Mouse (Mus musculus): Measurements from ENCODE around the gene Auts2. TPM values are rescaled to one million over a fixed set of nuclear protein-coding genes. Genes with fewer than 3 reads are reported as not detected.

Gene Auts2
- total RNA-seq, 2 experiments from 2014 or later: 28.8 to 35.3 TPM

- DNase-seq: no peak
- intact Hi-C loops (cut with DNase I): loop anchor here (5.0 kb wide), 1 partner anchor 1761 kb away; no protein-coding TSS in a partner anchor
Measured at GRCm38 (mm10) chr5:132067750-132068739, 475.1 kb downstream of the Auts2 start.

DNA sequence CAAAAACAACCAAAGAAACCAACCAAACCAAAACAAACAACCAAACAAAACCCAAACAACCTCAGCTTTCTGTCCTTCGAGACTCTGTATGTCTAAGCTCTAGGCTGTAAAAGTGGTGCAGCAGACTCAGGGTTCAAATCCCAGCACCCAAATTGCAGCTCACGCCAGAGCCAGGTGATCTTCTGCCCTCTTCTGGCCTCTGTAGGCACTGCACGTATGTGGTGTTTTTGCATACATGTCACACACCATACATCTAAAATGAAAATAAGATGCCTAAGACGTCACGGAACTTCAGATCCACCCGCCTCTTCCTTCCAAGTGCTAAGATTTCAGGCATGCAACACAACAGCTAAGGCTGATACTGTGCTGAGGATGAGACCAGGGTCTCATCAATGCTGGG lies 483.0 kb downstream of the Auts2 start:
- DNase-seq: no peak
- intact Hi-C loops (cut with DNase I): no loop called here

DNA sequence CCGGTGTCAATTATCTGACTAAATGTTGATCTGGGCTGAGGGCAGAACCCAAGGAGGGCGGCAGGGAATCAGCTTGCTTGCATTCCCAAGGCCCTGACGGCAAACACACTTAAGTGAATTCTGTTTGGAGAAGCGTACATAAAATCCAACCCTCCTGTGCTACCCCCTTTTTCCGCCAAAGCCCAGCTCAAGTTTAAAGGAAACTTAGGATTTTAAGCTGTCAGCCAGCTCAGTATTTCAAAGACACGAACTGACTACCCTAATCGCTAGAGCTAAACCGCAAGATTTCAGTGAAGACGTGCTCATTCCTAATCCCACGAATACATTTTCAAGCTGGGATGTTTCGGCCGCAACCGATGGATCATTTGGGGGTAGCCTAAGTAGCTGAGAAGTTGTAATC lies 490.5 kb downstream of the Auts2 start:
- intact Hi-C loops (cut with DNase I): no loop called here

DNA sequence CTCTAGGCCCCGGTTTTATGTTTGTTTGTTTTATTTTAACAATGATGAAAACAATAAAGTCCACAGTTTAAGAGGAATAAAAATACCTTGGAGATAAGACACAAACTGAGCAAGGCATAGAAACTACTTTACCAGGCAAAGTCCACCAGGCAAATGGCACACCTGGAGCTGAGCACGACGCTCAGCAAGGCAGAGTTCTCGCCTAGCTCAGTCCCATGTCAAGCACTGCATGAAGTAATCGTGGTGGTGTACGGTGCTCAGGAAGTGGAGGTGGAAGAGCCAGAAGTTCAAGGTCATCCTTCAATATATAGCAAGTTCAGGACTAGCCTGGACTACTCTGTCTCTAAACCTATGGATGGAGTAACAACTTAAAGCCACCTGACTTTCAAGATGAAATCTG lies 503.6 kb downstream of the Auts2 start:
- intact Hi-C loops (cut with DNase I): no loop called here
- no peak for DNase-seq

More for the DNA sequence above, 490.5 kb downstream of the Auts2 start:
- no peak for DNase-seq

DNA sequence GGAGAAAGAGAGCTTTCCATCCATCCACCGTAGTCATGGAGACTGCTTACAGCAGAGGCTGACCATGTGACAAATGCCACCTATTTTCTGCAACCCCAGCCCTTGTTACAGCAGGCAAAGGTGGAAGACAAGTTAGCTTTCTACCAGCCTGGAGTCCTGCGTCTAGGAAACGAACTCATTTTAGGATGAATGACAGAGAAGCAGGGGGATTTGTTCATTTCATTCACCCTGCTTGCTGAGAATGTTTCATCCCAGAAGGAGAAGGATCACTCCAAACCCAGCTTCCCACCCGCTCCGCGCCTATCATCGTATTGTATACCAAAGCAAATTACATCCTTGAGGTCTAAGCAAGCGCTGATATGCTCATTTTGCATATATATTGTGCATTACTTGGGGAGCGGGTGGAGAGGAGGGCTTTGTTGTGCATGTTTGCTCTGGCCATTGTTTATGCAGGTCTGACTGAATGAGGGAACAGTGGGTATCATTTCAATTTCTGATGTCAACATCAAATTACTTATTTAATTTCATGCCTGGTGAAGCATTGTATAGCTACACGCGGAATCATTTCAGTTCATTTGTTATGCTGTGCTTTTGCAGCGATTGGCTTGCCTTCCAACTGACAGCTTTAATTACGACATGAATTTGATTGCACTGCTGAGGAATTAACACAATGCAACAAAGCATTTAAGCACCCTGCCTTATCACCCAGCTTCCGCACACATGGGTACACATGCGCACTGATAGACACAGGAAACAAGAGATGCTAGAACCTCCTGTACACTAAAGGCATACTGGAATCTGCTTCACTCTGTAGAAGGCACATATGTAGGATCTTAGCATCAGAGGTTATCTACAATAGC lies 509.4 kb downstream of the Auts2 start:
- intact Hi-C loops (cut with DNase I): no loop called here
- no peak for DNase-seq

GRCm38 (mm10) chr5:132030941-132031531 lies 512.1 kb downstream of the Auts2 start:
- DNase-seq: no peak
- intact Hi-C loops (cut with DNase I): no loop called here

DNA sequence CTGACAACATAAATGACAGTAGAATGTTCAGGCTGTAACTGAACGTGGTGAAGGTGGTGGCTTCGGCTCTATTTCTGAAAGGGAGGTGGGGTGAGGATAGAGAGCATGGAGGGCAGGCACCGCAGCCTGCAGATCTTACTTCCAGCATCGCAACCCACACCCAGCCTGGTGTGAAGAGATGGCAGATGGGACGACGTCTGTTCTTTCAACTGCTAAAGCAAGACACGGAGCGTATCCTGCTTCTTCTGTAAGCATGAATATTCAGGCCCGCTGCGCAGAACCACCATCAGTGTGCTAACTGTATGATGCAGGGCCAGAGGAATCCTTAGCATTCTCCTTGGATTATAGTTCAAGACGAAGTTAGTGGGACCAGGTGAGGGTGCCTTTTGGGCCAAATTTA lies 513.5 kb downstream of the Auts2 start:
- intact Hi-C loops (cut with DNase I): no loop called here
- no peak for DNase-seq

GRCm38 (mm10) chr5:132029038-132029437 lies 514.1 kb downstream of the Auts2 start:
- DNase-seq: peak in 1 of 2 experiments; percentile 5
- intact Hi-C loops (cut with DNase I): no loop called here

- no peak for DNase-seq
- intact Hi-C loops (cut with DNase I): no loop called here
Measured at GRCm38 (mm10) chr5:132027859-132028498, 515.2 kb downstream of the Auts2 start.

GRCm38 (mm10) chr5:132013296-132013695 lies 529.8 kb downstream of the Auts2 start:
- intact Hi-C loops (cut with DNase I): no loop called here
- no peak for DNase-seq

DNA sequence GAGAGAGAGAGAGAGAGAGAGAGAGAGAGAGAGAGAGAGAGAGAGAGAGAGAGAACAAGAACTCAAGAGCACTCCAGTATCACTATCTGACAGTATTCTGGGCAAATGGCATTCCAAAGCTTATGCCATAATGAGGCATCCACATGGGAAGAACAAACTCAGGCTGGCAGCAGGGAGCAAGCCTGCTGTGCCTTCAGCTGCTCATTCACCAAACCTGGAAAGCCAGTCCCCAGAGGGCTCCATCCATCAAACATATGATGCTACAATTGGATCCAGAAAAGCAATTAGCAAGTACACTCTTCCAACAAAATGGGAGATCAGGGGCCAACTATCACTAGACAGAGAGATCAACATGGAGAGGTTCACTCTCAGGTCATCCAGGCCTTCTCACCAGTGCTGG lies 531.3 kb downstream of the Auts2 start:
- DNase-seq: no peak
- intact Hi-C loops (cut with DNase I): no loop called here

DNA sequence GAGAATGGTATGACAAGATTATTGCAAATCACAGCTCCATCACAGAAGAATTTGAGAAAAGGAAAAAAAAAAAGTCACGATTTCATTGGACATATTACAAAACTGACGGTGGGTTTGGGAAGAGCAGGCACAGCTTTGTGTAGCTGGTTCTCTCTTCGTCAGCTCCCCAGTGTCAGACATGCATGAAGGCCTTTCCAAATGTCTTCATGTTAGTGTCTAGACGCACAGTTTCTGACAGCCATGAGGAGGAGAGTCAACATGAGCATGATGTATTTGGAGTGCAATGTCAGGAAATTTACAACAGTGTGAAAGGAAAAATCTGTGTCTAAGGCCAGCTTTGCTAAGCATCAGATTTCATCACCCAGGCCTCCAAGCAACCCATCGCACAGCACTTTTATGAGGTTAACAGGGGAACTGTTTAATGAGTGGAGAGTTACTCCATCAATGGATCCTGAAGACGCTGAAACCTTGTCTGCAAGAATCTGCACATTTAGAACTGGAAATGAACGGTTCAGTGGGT lies 534.4 kb downstream of the Auts2 start:
- DNase-seq: no peak
- intact Hi-C loops (cut with DNase I): no loop called here

- no peak for DNase-seq
- intact Hi-C loops (cut with DNase I): no loop called here
Measured at GRCm38 (mm10) chr5:132007907-132008306, 535.2 kb downstream of the Auts2 start.

- intact Hi-C loops (cut with DNase I): no loop called here
- no peak for DNase-seq
Measured at GRCm38 (mm10) chr5:131992681-131993211, 550.4 kb downstream of the Auts2 start.

DNA sequence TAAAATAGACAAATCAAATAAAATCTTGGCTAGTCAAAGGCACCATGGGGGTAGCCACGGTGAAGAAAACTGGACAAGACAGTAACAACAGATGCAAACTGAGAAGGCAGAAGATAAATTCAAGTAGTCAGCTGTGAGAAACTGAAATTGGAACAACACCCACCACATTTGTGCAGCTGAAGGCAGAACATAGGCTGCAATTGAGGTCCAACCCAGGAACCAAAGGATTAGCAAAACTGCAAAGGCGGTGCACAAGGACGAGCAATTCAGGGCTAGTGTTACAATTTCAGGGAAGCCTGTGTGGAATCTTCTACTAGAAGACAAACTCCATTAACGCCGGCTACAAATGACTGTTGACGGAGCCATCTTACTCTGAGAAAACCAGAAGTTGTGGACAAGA lies 550.9 kb downstream of the Auts2 start:
- no peak for DNase-seq
- intact Hi-C loops (cut with DNase I): no loop called here

GRCm38 (mm10) chr5:131990532-131990931 lies 552.6 kb downstream of the Auts2 start:
- DNase-seq: no peak
- intact Hi-C loops (cut with DNase I): no loop called here

GRCm38 (mm10) chr5:131981451-131981850 lies 561.7 kb downstream of the Auts2 start:
- intact Hi-C loops (cut with DNase I): no loop called here
- DNase-seq: no peak

- no peak for DNase-seq
- intact Hi-C loops (cut with DNase I): loop anchor here (5.0 kb wide), 1 partner anchor 442 kb away; no protein-coding TSS in a partner anchor
Measured at GRCm38 (mm10) chr5:131978939-131979338, 564.2 kb downstream of the Auts2 start.

GRCm38 (mm10) chr5:131977497-131977896 lies 565.6 kb downstream of the Auts2 start:
- DNase-seq: no peak
- intact Hi-C loops (cut with DNase I): loop anchor here (5.0 kb wide), 1 partner anchor 440 kb away; no protein-coding TSS in a partner anchor

- intact Hi-C loops (cut with DNase I): no loop called here
- no peak for DNase-seq
Measured at GRCm38 (mm10) chr5:131971901-131972300, 571.2 kb downstream of the Auts2 start.
